Mouse (Mus musculus) hindbrain, embryonic 16.5 days (tissue): ENCODE data around the gene Natd1. TPM values are rescaled to one million over a fixed set of nuclear protein-coding genes. Genes with fewer than 3 reads are reported as not detected.

Experiments used
- ATAC-seq: fragments of 200-750 bp; cut with Nextera tagmentation; 2 replicates; pipeline ENCODE4 v1.8.0; 2017; ENCODE audit warnings: moderate TSS enrichment, moderate library complexity
- H3K27ac ChIP-seq: fragments of 300-500 bp; sonication (generic); 2 replicates; pipeline ENCODE4 v1.5.1; 2014; ENCODE audit warnings: low read depth, mild to moderate bottlenecking, control low read depth, low read length, moderate library complexity
- H3K27me3 ChIP-seq: fragments of 300-500 bp; sonication (generic); replicated peaks from 2 replicates; pipeline ENCODE4 v1.6.1; 2014; ENCODE audit warnings: low read length; ENCODE audit not compliant: control insufficient read depth, insufficient read depth
- H3K36me3 ChIP-seq: fragments of 300-500 bp; sonication (generic); 2 replicates; pipeline ENCODE4 v1.6.1; 2014; ENCODE audit warnings: mild to moderate bottlenecking, low read length, moderate library complexity, mixed read lengths; ENCODE audit not compliant: control insufficient read depth, insufficient read depth
- H3K4me1 ChIP-seq: fragments of 300-500 bp; sonication (generic); 2 replicates; pipeline ENCODE4 v1.6.1; 2014; ENCODE audit warnings: low read depth, low read length; ENCODE audit not compliant: control insufficient read depth, insufficient read depth
- H3K4me2 ChIP-seq: fragments of 300-500 bp; sonication (generic); 2 replicates; pipeline ENCODE4 v1.6.1; 2014; ENCODE audit warnings: mild to moderate bottlenecking, low read length, control low read depth, moderate library complexity
- H3K4me3 ChIP-seq: fragments of 300-500 bp; sonication (generic); 2 replicates; pipeline ENCODE4 v1.5.1; 2014; ENCODE audit warnings: mild to moderate bottlenecking, low read length, control low read depth, moderate library complexity
- H3K9ac ChIP-seq: fragments of 300-500 bp; sonication (generic); 2 replicates; pipeline ENCODE4 v1.6.1; 2014; ENCODE audit warnings: low read depth, mild to moderate bottlenecking, control low read depth, low read length, moderate library complexity
- H3K9me3 ChIP-seq: fragments of 300-500 bp; sonication (generic); 2 replicates; pipeline ENCODE4 v1.6.1; 2014; ENCODE audit warnings: mild to moderate bottlenecking, low read length, moderate library complexity; ENCODE audit not compliant: control insufficient read depth
- WGBS: fragments of 180-500 bp; shearing (Covaris S2); extraction: QIAGEN DNeasy Blood & Tissue Kit; methylation state at CpG from one replicate; pipeline ENCODE4 v1.1.7; 2014; 5-methylcytosine and 5-hydroxymethylcytosine counted together
- polyA plus RNA-seq: library from polyadenylated mRNA; unstranded; fragments of >200 nt; fragmentation: Nextera tagmentation; extraction: Ambion mirVana; gene quantifications from 2 replicates; pipeline ENCODE4 v1.2.1, GENCODE M21; 2015

Gene Natd1
- polyA plus RNA-seq = 24.5 and 28.0 TPM in 2 replicates

GRCm38 (mm10) chr11:60914491-60914890, at the start of gene Natd1:
TSS of gene Natd1 (minus strand) at chr11:60914750.
- no peak for ATAC-seq
- H3K9me3 ChIP-seq = no peaks in the 10 kb centered on the region
- H3K27me3 ChIP-seq = no peaks in the 10 kb centered on the region
- H3K4me3 ChIP-seq = peak within 1 kb of the TSS; percentile 88
- WGBS = 32% methylated on average over 7 of the region's 7 CpGs
- H3K4me1 ChIP-seq = peaks cover 14% of the 10 kb centered on the region
- H3K36me3 ChIP-seq = no peaks in the 10 kb centered on the region
- H3K4me2 ChIP-seq = peak within 1 kb of the TSS; percentile 88
- peak within 1 kb of the TSS; percentile 87 for H3K9ac ChIP-seq
- H3K27ac ChIP-seq = peak within 1 kb of the TSS; percentile 86

GRCm38 (mm10) chr11:60962709-60963108, 48.2 kb upstream of the Natd1 start:
- Histone ChIP-seq H3K27ac (no peak overlapping the region), H3K4me2 (no peak overlapping the region), H3K27me3 (no peaks in the 10 kb centered on the region), H3K9me3 (no peaks in the 10 kb centered on the region), H3K36me3 (no peaks in the 10 kb centered on the region), H3K9ac (no peak overlapping the region), H3K4me1 (no peaks in the 10 kb centered on the region), H3K4me3 (no peak overlapping the region)
- whole genome bisulfite sequencing = 76% methylated on average over 5 of the region's 5 CpGs
- ATAC-seq = no peak

GRCm38 (mm10) chr11:60961176-60961575, 46.6 kb upstream of the Natd1 start:
- H3K9me3 ChIP-seq = no peaks in the 10 kb centered on the region
- WGBS = 42% methylated on average over 1 of the region's 1 CpGs
- ATAC-seq = no peak

GRCm38 (mm10) chr11:60958948-60959347, 44.4 kb upstream of the Natd1 start:
- Histone ChIP-seq H3K36me3 (no peaks in the 10 kb centered on the region), H3K27me3 (no peaks in the 10 kb centered on the region), H3K4me1 (peaks cover 6% of the 10 kb centered on the region), H3K9ac (no peak overlapping the region), H3K27ac (no peak overlapping the region), H3K9me3 (no peaks in the 10 kb centered on the region), H3K4me3 (no peak overlapping the region), H3K4me2 (no peak overlapping the region)
- 91% methylated on average over 4 of the region's 4 CpGs for WGBS
- no peak for ATAC-seq

More at GRCm38 (mm10) chr11:60961176-60961575, 46.6 kb upstream of the Natd1 start:
- no peaks in the 10 kb centered on the region for H3K27me3 ChIP-seq
- no peak overlapping the region for H3K4me2 ChIP-seq
- no peaks in the 10 kb centered on the region for H3K4me1 ChIP-seq
- no peaks in the 10 kb centered on the region for H3K36me3 ChIP-seq
- H3K9ac ChIP-seq = no peak overlapping the region
- no peak overlapping the region for H3K4me3 ChIP-seq
- H3K27ac ChIP-seq = no peak overlapping the region

GRCm38 (mm10) chr11:60955621-60956383, 41.3 kb upstream of the Natd1 start:
- no peak overlapping the region for H3K4me2 ChIP-seq
- peaks cover 7% of the 10 kb centered on the region for H3K4me1 ChIP-seq
- no peak overlapping the region for H3K4me3 ChIP-seq
- no peaks in the 10 kb centered on the region for H3K9me3 ChIP-seq
- no peaks in the 10 kb centered on the region for H3K27me3 ChIP-seq
- WGBS = 79% methylated on average over 9 of the region's 9 CpGs
- no peak overlapping the region for H3K9ac ChIP-seq
- no peak overlapping the region for H3K27ac ChIP-seq
- ATAC-seq = no peak
- peaks cover 13% of the 10 kb centered on the region for H3K36me3 ChIP-seq

- peak; percentile 37 for ATAC-seq
- H3K27ac ChIP-seq = no peak overlapping the region
- H3K27me3 ChIP-seq = no peaks in the 10 kb centered on the region
- peak overlapping the region; percentile 29 for H3K4me2 ChIP-seq
- H3K9ac ChIP-seq = no peak overlapping the region
- no peak overlapping the region for H3K4me3 ChIP-seq
- no peaks in the 10 kb centered on the region for H3K9me3 ChIP-seq
- H3K36me3 ChIP-seq = peaks cover 16% of the 10 kb centered on the region
- peaks cover 7% of the 10 kb centered on the region for H3K4me1 ChIP-seq
- WGBS = 80% methylated on average over 10 of the region's 10 CpGs
These were observed 39.9 kb upstream of the Natd1 start for GRCm38 (mm10) chr11:60954255-60955104.

- no peak overlapping the region for H3K27ac ChIP-seq
- H3K4me3 ChIP-seq = no peak overlapping the region
- no peak overlapping the region for H3K9ac ChIP-seq
- ATAC-seq = peak; percentile 94
- peak overlapping the region; percentile 29 for H3K4me2 ChIP-seq
- peaks cover 7% of the 10 kb centered on the region for H3K4me1 ChIP-seq
- H3K27me3 ChIP-seq = no peaks in the 10 kb centered on the region
- H3K9me3 ChIP-seq = no peaks in the 10 kb centered on the region
- 8% methylated on average over 15 of the region's 15 CpGs for WGBS
- H3K36me3 ChIP-seq = peaks cover 16% of the 10 kb centered on the region
These were observed 39.3 kb upstream of the Natd1 start for GRCm38 (mm10) chr11:60953803-60954202.

GRCm38 (mm10) chr11:60952986-60953385, 38.4 kb upstream of the Natd1 start:
- Histone ChIP-seq H3K9me3 (no peaks in the 10 kb centered on the region), H3K4me2 (no peak overlapping the region), H3K4me3 (no peak overlapping the region), H3K27me3 (no peaks in the 10 kb centered on the region), H3K36me3 (peaks cover 22% of the 10 kb centered on the region), H3K27ac (no peak overlapping the region), H3K9ac (no peak overlapping the region), H3K4me1 (peaks cover 7% of the 10 kb centered on the region)
- no peak for ATAC-seq
- 88% methylated on average over 6 of the region's 6 CpGs for WGBS

GRCm38 (mm10) chr11:60952362-60952761, 37.8 kb upstream of the Natd1 start:
- Histone ChIP-seq H3K4me2 (no peak overlapping the region), H3K4me3 (no peak overlapping the region), H3K4me1 (peaks cover 7% of the 10 kb centered on the region), H3K9me3 (no peaks in the 10 kb centered on the region), H3K36me3 (peaks cover 25% of the 10 kb centered on the region), H3K9ac (no peak overlapping the region), H3K27me3 (no peaks in the 10 kb centered on the region), H3K27ac (no peak overlapping the region)
- no peak for ATAC-seq
- 91% methylated on average over 3 of the region's 3 CpGs for WGBS
